Mouse (Mus musculus): ENCODE data around the gene Olfr1367.
A peak's percentile ranks its signal among the peaks of the same experiment; 100 is the strongest.
"Not testable (repeated sequence)": the region's sequence is repeated elsewhere in the genome, so short reads cannot be mapped to it uniquely, and the experiment has no call there.

The Olfr1367 gene

GRCm38 (mm10) chr13:21346610-21347009, at the start of gene Olfr1367:
Gene Olfr1367, plus strand, starts transcription at chr13:21346910.
- DNase-seq: no peak

GRCm38 (mm10) chr13:21298557-21298956, 48.2 kb upstream of the Olfr1367 start:
- DNase-seq: no peak

GRCm38 (mm10) chr13:21304483-21305066, 42.1 kb upstream of the Olfr1367 start:
- no peak for DNase-seq

- no peak for DNase-seq
These were observed 36.9 kb upstream of the Olfr1367 start for GRCm38 (mm10) chr13:21309788-21310187.

- DNase-seq: no peak
These were observed 34.8 kb upstream of the Olfr1367 start, which contains the start of gene Gpx6 for GRCm38 (mm10) chr13:21311926-21312325. Gene Gpx6, plus strand, starts transcription at chr13:21312125.

- no peak for DNase-seq
These were observed 33.9 kb upstream of the Olfr1367 start for GRCm38 (mm10) chr13:21312854-21313253.

- no peak for DNase-seq
These were observed 32.8 kb upstream of the Olfr1367 start for GRCm38 (mm10) chr13:21313903-21314302.

- DNase-seq: no peak
These were observed 26.4 kb upstream of the Olfr1367 start for GRCm38 (mm10) chr13:21320262-21320661.

GRCm38 (mm10) chr13:21321890-21322494, 24.7 kb upstream of the Olfr1367 start:
- no peak for DNase-seq

- DNase-seq: no peak
These were observed 24.0 kb upstream of the Olfr1367 start for GRCm38 (mm10) chr13:21322509-21323375.

GRCm38 (mm10) chr13:21323405-21323804, 23.3 kb upstream of the Olfr1367 start:
- DNase-seq: no peak

GRCm38 (mm10) chr13:21326191-21326590, 20.5 kb upstream of the Olfr1367 start:
- DNase-seq: no peak

- peak; percentile 45 for DNase-seq
These were observed 20.0 kb upstream of the Olfr1367 start for GRCm38 (mm10) chr13:21326657-21327211.

- no peak for DNase-seq
These were observed 19.3 kb upstream of the Olfr1367 start for GRCm38 (mm10) chr13:21327424-21327823.

- no peak for DNase-seq
These were observed 3.9 kb downstream of the Olfr1367 start for GRCm38 (mm10) chr13:21350593-21350992.

GRCm38 (mm10) chr13:21362621-21363248, 16.0 kb downstream of the Olfr1367 start, which contains the start of gene Zscan12:
Gene Zscan12, plus strand, starts transcription at chr13:21362820.
- peak; percentile 87 for DNase-seq

- DNase-seq: peak; percentile 3
These were observed 17.0 kb downstream of the Olfr1367 start for GRCm38 (mm10) chr13:21363719-21364118.

- peak; percentile 20 for DNase-seq
These were observed 19.9 kb downstream of the Olfr1367 start for GRCm38 (mm10) chr13:21366635-21367034.

- DNase-seq: no peak
These were observed 26.0 kb downstream of the Olfr1367 start for GRCm38 (mm10) chr13:21372700-21373099.

GRCm38 (mm10) chr13:21377773-21378172, 31.1 kb downstream of the Olfr1367 start:
- no peak for DNase-seq

GRCm38 (mm10) chr13:21395211-21395610, 48.5 kb downstream of the Olfr1367 start:
- no peak for DNase-seq

GRCm38 (mm10) chr13:21395623-21396022, 48.9 kb downstream of the Olfr1367 start:
- DNase-seq: no peak

GRCm38 (mm10) chr13:21396048-21396447, 49.3 kb downstream of the Olfr1367 start:
- DNase-seq: not testable (repeated sequence)
